Mouse (Mus musculus): Measurements from ENCODE around the gene Cutal. TPM values are rescaled to one million over a fixed set of nuclear protein-coding genes. Genes with fewer than 3 reads are reported as not detected.

The Cutal gene
- polyA plus RNA-seq, 1 experiment from 2014 or later = 3.4 TPM

GRCm38 (mm10) chr2:34906426-34906825 lies 32.2 kb downstream of the Cutal start:
- no peaks in the 10 kb centered on the region for H3K27me3 ChIP-seq
- H3K4me3 ChIP-seq (replicated peaks) = no peak overlapping the region
- peaks cover 35% of the 10 kb centered on the region for H3K36me3 ChIP-seq
- H3K27ac ChIP-seq = peak overlapping the region; percentile 50
- H3K9me3 ChIP-seq (replicated peaks) = no peaks in the 10 kb centered on the region
- ATAC-seq (ENCODE audit: low read depth) (no peak), DNase-seq (no peak)
- H3K4me1 ChIP-seq (replicated peaks) = peaks cover 42% of the 10 kb centered on the region
- peak overlapping the region; percentile 19 for H3K4me2 ChIP-seq
- peak overlapping the region; percentile 27; the same call in 1 of the 2 replicates for H3K9ac ChIP-seq
- WGBS (ENCODE audit: insufficient replicate concordance) = 64% methylated on average over 6 of the region's 6 CpGs

GRCm38 (mm10) chr2:34906861-34907604 lies 32.8 kb downstream of the Cutal start:
- H3K36me3 ChIP-seq = peaks cover 35% of the 10 kb centered on the region
- peaks cover 43% of the 10 kb centered on the region for H3K4me1 ChIP-seq (replicated peaks)
- 43% methylated on average over 12 of the region's 12 CpGs for WGBS (ENCODE audit: insufficient replicate concordance)
- peak overlapping the region; percentile 27; the same call in 1 of the 2 replicates for H3K9ac ChIP-seq
- no peaks in the 10 kb centered on the region for H3K9me3 ChIP-seq (replicated peaks)
- peaks cover under 1% of the 10 kb centered on the region; the same call in 1 of the 2 replicates for H3K27me3 ChIP-seq
- no peak overlapping the region for H3K27ac ChIP-seq
- H3K4me2 ChIP-seq = peak overlapping the region; percentile 19
- no peak for ATAC-seq (ENCODE audit: low read depth)
- no peak overlapping the region for H3K4me3 ChIP-seq (replicated peaks)
- peak; percentile 70 for DNase-seq

GRCm38 (mm10) chr2:34909719-34910118 lies 35.5 kb downstream of the Cutal start:
- Histone ChIP-seq H3K27ac (no peak overlapping the region), H3K4me1 (replicated peaks) (peaks cover 45% of the 10 kb centered on the region), H3K4me2 (no peak overlapping the region), H3K9me3 (replicated peaks) (no peaks in the 10 kb centered on the region), H3K36me3 (peaks cover 20% of the 10 kb centered on the region), H3K4me3 (replicated peaks) (no peak overlapping the region), H3K9ac (no peak overlapping the region), H3K27me3 (peaks cover 27% of the 10 kb centered on the region)
- DNase-seq = no peak
- WGBS (ENCODE audit: insufficient replicate concordance) = 87% methylated on average over 4 of the region's 4 CpGs
- no peak for ATAC-seq (ENCODE audit: low read depth)

GRCm38 (mm10) chr2:34911871-34912270 lies 37.7 kb downstream of the Cutal start:
- H3K4me2 ChIP-seq = no peak overlapping the region
- 74% methylated on average over 5 of the region's 5 CpGs for WGBS (ENCODE audit: insufficient replicate concordance)
- no peak overlapping the region for H3K27ac ChIP-seq
- H3K9ac ChIP-seq = no peak overlapping the region
- H3K4me1 ChIP-seq (replicated peaks) = peaks cover 33% of the 10 kb centered on the region
- H3K4me3 ChIP-seq (replicated peaks) = no peak overlapping the region
- H3K27me3 ChIP-seq = peaks cover 39% of the 10 kb centered on the region
- no peaks in the 10 kb centered on the region for H3K9me3 ChIP-seq (replicated peaks)
- H3K36me3 ChIP-seq = peaks cover 20% of the 10 kb centered on the region; the same call in 1 of the 2 replicates
- DNase-seq (no peak), ATAC-seq (ENCODE audit: low read depth) (no peak)

GRCm38 (mm10) chr2:34912613-34913012 lies 38.4 kb downstream of the Cutal start:
- no peak for DNase-seq
- H3K27ac ChIP-seq = no peak overlapping the region
- peak overlapping the region; percentile 90 for H3K4me2 ChIP-seq
- WGBS (ENCODE audit: insufficient replicate concordance) = 56% methylated on average over 7 of the region's 7 CpGs
- peak overlapping the region; percentile 78 for H3K9ac ChIP-seq
- H3K9me3 ChIP-seq (replicated peaks) = no peaks in the 10 kb centered on the region
- H3K4me1 ChIP-seq (replicated peaks) = peaks cover 28% of the 10 kb centered on the region
- ATAC-seq (ENCODE audit: low read depth) = no peak
- H3K36me3 ChIP-seq = peaks cover 20% of the 10 kb centered on the region; the same call in 1 of the 2 replicates
- H3K4me3 ChIP-seq (replicated peaks) = peak overlapping the region; percentile 74
- H3K27me3 ChIP-seq = peaks cover 39% of the 10 kb centered on the region

- Histone ChIP-seq H3K9ac (peak within 1 kb of the TSS; percentile 78), H3K4me2 (peak within 1 kb of the TSS; percentile 90), H3K4me3 (replicated peaks) (peak within 1 kb of the TSS; percentile 74), H3K9me3 (replicated peaks) (no peaks in the 10 kb centered on the region), H3K27ac (peak within 1 kb of the TSS; percentile 60), H3K4me1 (replicated peaks) (peaks cover 28% of the 10 kb centered on the region), H3K36me3 (peaks cover 20% of the 10 kb centered on the region; the same call in 1 of the 2 replicates), H3K27me3 (peaks cover 39% of the 10 kb centered on the region)
- DNase-seq (peak; percentile 32), ATAC-seq (ENCODE audit: low read depth) (peak; percentile 47; the same call in 1 of the 2 replicates)
- WGBS (ENCODE audit: insufficient replicate concordance) = under 1% methylated on average over 62 of the region's 64 CpGs
These were observed 39.2 kb downstream of the Cutal start, which contains the start of gene Phf19 for GRCm38 (mm10) chr2:34913218-34914068. Gene Phf19 (minus strand): TSS chr2:34914026.

- Histone ChIP-seq H3K27ac (peak overlapping the region; percentile 60), H3K4me2 (peak overlapping the region; percentile 90), H3K36me3 (peaks cover 20% of the 10 kb centered on the region; the same call in 1 of the 2 replicates), H3K4me1 (replicated peaks) (peaks cover 28% of the 10 kb centered on the region), H3K4me3 (replicated peaks) (peak overlapping the region; percentile 74), H3K9me3 (replicated peaks) (no peaks in the 10 kb centered on the region), H3K9ac (peak overlapping the region; percentile 78), H3K27me3 (peaks cover 39% of the 10 kb centered on the region)
- DNase-seq (peak; percentile 45), ATAC-seq (ENCODE audit: low read depth) (peak; percentile 75)
- WGBS (ENCODE audit: insufficient replicate concordance) = 1% methylated on average over 41 of the region's 50 CpGs
These were observed 40.0 kb downstream of the Cutal start for GRCm38 (mm10) chr2:34914069-34914822.

- Histone ChIP-seq H3K9ac (peak overlapping the region; percentile 78; the same call in 1 of the 2 replicates), H3K27ac (no peak overlapping the region), H3K4me1 (replicated peaks) (peaks cover 28% of the 10 kb centered on the region), H3K4me3 (replicated peaks) (peak overlapping the region; percentile 74), H3K27me3 (peaks cover 39% of the 10 kb centered on the region), H3K4me2 (peak overlapping the region; percentile 90), H3K36me3 (peaks cover 17% of the 10 kb centered on the region; the same call in 1 of the 2 replicates), H3K9me3 (replicated peaks) (no peaks in the 10 kb centered on the region)
- DNase-seq = no peak
- ATAC-seq (ENCODE audit: low read depth) = no peak
- 19% methylated on average over 2 of the region's 2 CpGs for WGBS (ENCODE audit: insufficient replicate concordance)
These were observed 40.6 kb downstream of the Cutal start for GRCm38 (mm10) chr2:34914823-34915082.

GRCm38 (mm10) chr2:34915103-34915502 lies 40.9 kb downstream of the Cutal start:
- H3K27ac ChIP-seq = 0 out of 2 replicates have a peak overlapping the region, but pooled peaks have one; percentile 19
- H3K36me3 ChIP-seq = peaks cover 14% of the 10 kb centered on the region; the same call in 1 of the 2 replicates
- H3K4me1 ChIP-seq (replicated peaks) = peaks cover 28% of the 10 kb centered on the region
- no peaks in the 10 kb centered on the region for H3K9me3 ChIP-seq (replicated peaks)
- ATAC-seq (ENCODE audit: low read depth) (no peak), DNase-seq (no peak)
- H3K4me2 ChIP-seq = peak overlapping the region; percentile 90; the same call in 1 of the 2 replicates
- peaks cover 39% of the 10 kb centered on the region for H3K27me3 ChIP-seq
- no peak overlapping the region for H3K4me3 ChIP-seq (replicated peaks)
- H3K9ac ChIP-seq = no peak overlapping the region
- 61% methylated on average over 2 of the region's 2 CpGs for WGBS (ENCODE audit: insufficient replicate concordance)

- WGBS (ENCODE audit: insufficient replicate concordance) = 32% methylated on average over 2 of the region's 2 CpGs
- no peak for ATAC-seq (ENCODE audit: low read depth)
- H3K4me1 ChIP-seq (replicated peaks) = peaks cover under 1% of the 10 kb centered on the region; the same call in 1 of the 2 replicates
- no peak overlapping the region for H3K4me2 ChIP-seq
- H3K4me3 ChIP-seq (replicated peaks) = no peak overlapping the region
- H3K27me3 ChIP-seq = peaks cover 11% of the 10 kb centered on the region
- no peak for DNase-seq
- H3K36me3 ChIP-seq = no peaks in the 10 kb centered on the region
- no peaks in the 10 kb centered on the region for H3K9me3 ChIP-seq (replicated peaks)
- H3K9ac ChIP-seq = no peak overlapping the region
- no peak overlapping the region for H3K27ac ChIP-seq
These were observed 45.9 kb downstream of the Cutal start for GRCm38 (mm10) chr2:34920144-34920543.

Data from liver, embryonic 13.5 days (tissue).